Mouse (Mus musculus) forebrain, embryonic 13.5 days (tissue): ENCODE data around the gene Gpr156. TPM values are rescaled to one million over a fixed set of nuclear protein-coding genes. Genes with fewer than 3 reads are reported as not detected.

Experiments
- polyA plus RNA-seq: library from polyadenylated mRNA; unstranded; fragments of >200 nt; fragmentation: Nextera tagmentation; extraction: Ambion mirVana; gene quantifications from 2 replicates; pipeline ENCODE4 v1.2.1, GENCODE M21; 2015

Gpr156 gene
- polyA plus RNA-seq, 1 experiment from 2014 or later = 5.5 TPM

Other genes with a start within 250 kb of the Gpr156 start
- 81.8 and 82.7 TPM in 2 replicates for gene Fstl1, start 139.6 kb upstream of the Gpr156 start, polyA plus RNA-seq
- 0.16 TPM in 1 of 2 replicates, not detected in the other for gene Gm36028, start 55.4 kb upstream of the Gpr156 start, polyA plus RNA-seq
- 55.3 and 55.4 TPM in 2 replicates for gene Lrrc58, start 48.1 kb upstream of the Gpr156 start, polyA plus RNA-seq
- gene Gsk3b, start 172.5 kb downstream of the Gpr156 start, polyA plus RNA-seq = 140 and 143 TPM in 2 replicates